Mouse (Mus musculus) lung, embryonic 15.5 days (tissue): ENCODE measurements at regions not wholly inside any gene's neighbourhood (a gene's known extent, or its start where the extent isn't known, plus 50 kb on each side); places are given as distances from the start of the nearest gene placed in this dataset.
"Not testable (repeated sequence)": the region's sequence is repeated elsewhere in the genome, so short reads cannot be mapped to it uniquely, and the experiment has no call there.

ENCODE experiments used
- ATAC-seq: fragments of 200-750 bp; cut with Nextera tagmentation; 2 replicates; pipeline ENCODE4 v1.8.0; 2017; ENCODE audit warnings: moderate number of reproducible peaks, borderline replicate concordance; ENCODE audit not compliant: low FRiP score, low TSS enrichment; ENCODE audit errors: extremely low read depth
- H3K27ac ChIP-seq: fragments of 300-500 bp; sonication (generic); 2 replicates; pipeline ENCODE4 v1.5.1; 2015; ENCODE audit warnings: moderate library complexity, mild to moderate bottlenecking, inconsistent platforms
- H3K27me3 ChIP-seq: fragments of 300-500 bp; sonication (generic); 2 replicates; pipeline ENCODE4 v1.6.1; 2015; ENCODE audit warnings: inconsistent platforms
- H3K36me3 ChIP-seq: fragments of 300-500 bp; sonication (generic); 2 replicates; pipeline ENCODE4 v1.6.1; 2015; ENCODE audit warnings: inconsistent platforms
- H3K4me1 ChIP-seq: fragments of 300-500 bp; sonication (generic); 2 replicates; pipeline ENCODE4 v1.6.1; 2015; ENCODE audit warnings: inconsistent platforms
- H3K4me2 ChIP-seq: fragments of 300-500 bp; sonication (generic); 2 replicates; pipeline ENCODE4 v1.6.1; 2015; ENCODE audit warnings: inconsistent platforms, mild to moderate bottlenecking, moderate library complexity
- H3K4me3 ChIP-seq: fragments of 300-500 bp; sonication (generic); 2 replicates; pipeline ENCODE4 v1.5.1; 2015; ENCODE audit warnings: mild to moderate bottlenecking, inconsistent platforms
- H3K9ac ChIP-seq: fragments of 300-500 bp; sonication (generic); 2 replicates; pipeline ENCODE4 v1.6.1; 2015; ENCODE audit warnings: inconsistent platforms
- H3K9me3 ChIP-seq: fragments of 300-500 bp; sonication (generic); 2 replicates; pipeline ENCODE4 v1.6.1; 2016; ENCODE audit warnings: inconsistent platforms
- WGBS: fragments of 180-500 bp; shearing (Covaris S2); methylation state at CpG from one replicate; pipeline ENCODE4 v1.1.7; 2015; 5-methylcytosine and 5-hydroxymethylcytosine counted together

- no peak overlapping the region for H3K4me3 ChIP-seq
- no peaks in the 10 kb centered on the region for H3K4me1 ChIP-seq
- no peak overlapping the region for H3K27ac ChIP-seq
- no peak overlapping the region for H3K9ac ChIP-seq
- no peaks in the 10 kb centered on the region for H3K9me3 ChIP-seq
- WGBS, result 21% methylated on average over 3 of the region's 3 CpGs
- H3K27me3 ChIP-seq, result no peaks in the 10 kb centered on the region
- H3K36me3 ChIP-seq, result no peaks in the 10 kb centered on the region
- ATAC-seq, result peak; percentile 72; the same call in 1 of the 2 replicates
- H3K4me2 ChIP-seq, result no peak overlapping the region
Measured at GRCm38 (mm10) chr10:30470831-30471230, 129.7 kb downstream of the Trmt11 start.

DNA sequence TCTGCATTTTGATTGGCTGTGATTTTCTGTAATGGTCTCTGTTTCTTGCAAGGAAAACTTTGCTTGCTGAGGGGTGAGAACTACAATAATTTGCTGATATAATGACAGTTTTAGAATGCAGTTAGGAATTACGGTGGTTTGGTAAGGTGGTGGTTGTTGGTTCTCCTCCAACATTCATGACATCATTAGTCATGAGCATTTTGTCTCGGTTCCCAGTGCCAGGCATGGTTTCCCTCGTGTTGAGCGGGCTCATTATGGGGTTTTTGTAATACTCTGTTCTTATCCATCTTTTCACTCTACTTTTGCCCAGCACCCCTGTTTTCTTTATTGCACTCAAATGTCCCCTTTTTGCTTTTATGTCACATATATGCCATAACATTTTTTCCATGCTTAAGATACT lies 149.9 kb downstream of the Trmt11 start:
- Histone ChIP-seq H3K4me3 (no peak overlapping the region), H3K36me3 (no peaks in the 10 kb centered on the region), H3K9me3 (no peaks in the 10 kb centered on the region), H3K4me2 (no peak overlapping the region), H3K27me3 (no peaks in the 10 kb centered on the region), H3K9ac (no peak overlapping the region), H3K27ac (no peak overlapping the region), H3K4me1 (no peaks in the 10 kb centered on the region)
- ATAC-seq, result no peak
- WGBS, result 80% methylated on average over 4 of the region's 4 CpGs

DNA sequence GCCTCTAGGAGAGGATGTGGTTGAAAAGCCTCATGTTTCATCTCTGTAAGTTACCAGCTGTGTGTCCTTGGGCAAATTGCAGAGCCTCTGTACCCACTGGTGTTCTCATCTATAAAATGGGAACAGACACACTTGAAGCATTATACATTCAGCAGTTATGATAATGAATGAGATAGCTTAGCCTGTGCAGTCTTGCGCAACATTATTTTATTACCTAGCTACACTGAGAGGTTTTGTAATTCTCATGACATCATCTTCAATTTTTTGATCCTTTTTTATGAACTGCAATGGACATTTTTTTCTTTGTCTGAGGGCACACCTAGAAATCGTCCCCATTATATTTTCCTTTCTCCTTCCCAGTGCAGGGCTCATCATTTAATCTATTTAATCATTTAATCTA lies 153.5 kb downstream of the Trmt11 start:
- Histone ChIP-seq H3K4me1 (no peaks in the 10 kb centered on the region), H3K36me3 (no peaks in the 10 kb centered on the region), H3K4me3 (no peak overlapping the region), H3K27me3 (no peaks in the 10 kb centered on the region), H3K9ac (no peak overlapping the region), H3K9me3 (no peaks in the 10 kb centered on the region), H3K27ac (no peak overlapping the region), H3K4me2 (no peak overlapping the region)
- ATAC-seq, result no peak
- 81% methylated on average over 2 of the region's 2 CpGs for WGBS

GRCm38 (mm10) chr10:30446572-30446971 lies 154.0 kb downstream of the Trmt11 start:
- WGBS, result 65% methylated on average over 1 of the region's 1 CpGs
- Histone ChIP-seq H3K9me3 (no peaks in the 10 kb centered on the region), H3K4me2 (no peak overlapping the region), H3K27me3 (no peaks in the 10 kb centered on the region), H3K27ac (no peak overlapping the region), H3K4me3 (no peak overlapping the region), H3K9ac (no peak overlapping the region), H3K36me3 (no peaks in the 10 kb centered on the region), H3K4me1 (no peaks in the 10 kb centered on the region)
- no peak for ATAC-seq

- Histone ChIP-seq H3K36me3 (no peaks in the 10 kb centered on the region), H3K27me3 (no peaks in the 10 kb centered on the region), H3K4me3 (no peak overlapping the region), H3K9ac (no peak overlapping the region), H3K27ac (no peak overlapping the region), H3K4me1 (no peaks in the 10 kb centered on the region), H3K9me3 (no peaks in the 10 kb centered on the region), H3K4me2 (no peak overlapping the region)
- WGBS, result 50% methylated on average over 2 of the region's 2 CpGs
- ATAC-seq, result no peak
Measured at GRCm38 (mm10) chr10:30439802-30440201, 160.7 kb downstream of the Trmt11 start.

- Histone ChIP-seq H3K9me3 (no peaks in the 10 kb centered on the region), H3K36me3 (no peaks in the 10 kb centered on the region), H3K4me1 (no peaks in the 10 kb centered on the region), H3K4me2 (no peak overlapping the region), H3K27ac (no peak overlapping the region), H3K27me3 (no peaks in the 10 kb centered on the region), H3K9ac (no peak overlapping the region), H3K4me3 (no peak overlapping the region)
- ATAC-seq, result peak; percentile 70; the same call in 1 of the 2 replicates
- WGBS, result 32% methylated on average over 4 of the region's 4 CpGs
Measured at GRCm38 (mm10) chr10:30426420-30426923, 174.1 kb downstream of the Trmt11 start.

DNA sequence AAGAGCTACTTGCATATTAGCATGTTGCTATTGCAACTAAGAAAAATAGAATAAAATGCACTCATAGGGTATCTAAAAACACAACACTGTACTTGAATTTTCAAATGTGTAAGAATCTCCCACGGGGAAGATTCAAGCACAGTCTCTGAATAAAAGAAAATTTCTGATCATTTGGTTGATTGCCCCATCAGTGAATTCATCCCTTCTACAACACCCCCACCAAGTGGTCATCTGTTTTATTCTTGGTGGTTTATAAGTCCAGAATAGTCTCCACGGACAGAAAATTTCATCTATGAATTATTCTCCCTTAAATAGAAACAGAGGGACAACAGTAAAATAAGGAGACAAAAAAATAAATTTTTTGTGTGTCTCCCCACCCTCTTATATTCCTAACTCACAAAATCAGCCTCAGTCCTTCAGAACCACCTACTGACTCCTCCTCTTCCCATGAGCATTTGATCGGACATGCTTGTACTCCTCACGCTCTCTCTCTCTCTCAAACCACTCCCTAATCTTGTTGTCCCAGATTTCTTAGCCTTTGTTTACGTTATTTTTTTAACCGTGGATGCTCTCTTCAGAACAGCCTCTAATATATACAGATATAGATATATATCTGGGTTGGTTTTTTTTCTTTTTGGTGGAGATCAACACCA lies 181.0 kb downstream of the Trmt11 start:
- H3K4me2 ChIP-seq, result no peak overlapping the region
- peaks cover 3% of the 10 kb centered on the region; the same call in 1 of the 2 replicates for H3K27me3 ChIP-seq
- no peak overlapping the region for H3K27ac ChIP-seq
- ATAC-seq, result no peak
- no peaks in the 10 kb centered on the region for H3K9me3 ChIP-seq
- H3K4me3 ChIP-seq, result no peak overlapping the region
- H3K4me1 ChIP-seq, result no peaks in the 10 kb centered on the region
- no peaks in the 10 kb centered on the region for H3K36me3 ChIP-seq
- 26% methylated on average over 6 of the region's 6 CpGs for WGBS
- H3K9ac ChIP-seq, result no peak overlapping the region

- no peaks in the 10 kb centered on the region for H3K4me1 ChIP-seq
- no peak overlapping the region for H3K27ac ChIP-seq
- no peak overlapping the region for H3K4me3 ChIP-seq
- H3K4me2 ChIP-seq, result no peak overlapping the region
- no peaks in the 10 kb centered on the region for H3K9me3 ChIP-seq
- H3K27me3 ChIP-seq, result peaks cover 3% of the 10 kb centered on the region; the same call in 1 of the 2 replicates
- no peaks in the 10 kb centered on the region for H3K36me3 ChIP-seq
- WGBS, result 47% methylated on average over 3 of the region's 3 CpGs
- ATAC-seq, result no peak
- H3K9ac ChIP-seq, result no peak overlapping the region
Measured at GRCm38 (mm10) chr10:30416314-30416713, 184.2 kb downstream of the Trmt11 start.

DNA sequence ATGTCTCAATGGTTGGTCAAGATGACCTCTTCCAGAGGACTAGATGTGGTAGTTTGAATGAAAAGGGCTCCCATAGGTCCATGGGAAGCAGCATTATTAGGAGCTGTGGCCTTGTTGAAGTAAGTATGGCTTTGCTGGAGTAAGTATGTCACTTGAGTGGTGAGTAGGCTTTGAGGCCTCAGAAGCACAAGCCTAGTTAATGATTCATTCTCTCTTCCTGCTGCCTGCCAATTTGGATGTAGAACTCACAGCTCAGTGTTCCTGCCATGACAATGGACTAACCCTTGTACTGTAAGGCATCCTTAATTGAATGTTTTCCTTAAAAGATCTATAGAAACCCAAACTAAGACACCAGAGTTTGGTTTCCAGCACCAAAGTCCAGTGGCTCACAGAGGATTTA lies 188.8 kb downstream of the Trmt11 start:
- H3K9ac ChIP-seq, result no peak overlapping the region
- no peaks in the 10 kb centered on the region for H3K9me3 ChIP-seq
- no peak for ATAC-seq
- H3K27me3 ChIP-seq, result no peaks in the 10 kb centered on the region
- no peak overlapping the region for H3K4me2 ChIP-seq
- no peak overlapping the region for H3K27ac ChIP-seq
- no peak overlapping the region for H3K4me3 ChIP-seq
- no peaks in the 10 kb centered on the region for H3K36me3 ChIP-seq
- no peaks in the 10 kb centered on the region for H3K4me1 ChIP-seq

DNA sequence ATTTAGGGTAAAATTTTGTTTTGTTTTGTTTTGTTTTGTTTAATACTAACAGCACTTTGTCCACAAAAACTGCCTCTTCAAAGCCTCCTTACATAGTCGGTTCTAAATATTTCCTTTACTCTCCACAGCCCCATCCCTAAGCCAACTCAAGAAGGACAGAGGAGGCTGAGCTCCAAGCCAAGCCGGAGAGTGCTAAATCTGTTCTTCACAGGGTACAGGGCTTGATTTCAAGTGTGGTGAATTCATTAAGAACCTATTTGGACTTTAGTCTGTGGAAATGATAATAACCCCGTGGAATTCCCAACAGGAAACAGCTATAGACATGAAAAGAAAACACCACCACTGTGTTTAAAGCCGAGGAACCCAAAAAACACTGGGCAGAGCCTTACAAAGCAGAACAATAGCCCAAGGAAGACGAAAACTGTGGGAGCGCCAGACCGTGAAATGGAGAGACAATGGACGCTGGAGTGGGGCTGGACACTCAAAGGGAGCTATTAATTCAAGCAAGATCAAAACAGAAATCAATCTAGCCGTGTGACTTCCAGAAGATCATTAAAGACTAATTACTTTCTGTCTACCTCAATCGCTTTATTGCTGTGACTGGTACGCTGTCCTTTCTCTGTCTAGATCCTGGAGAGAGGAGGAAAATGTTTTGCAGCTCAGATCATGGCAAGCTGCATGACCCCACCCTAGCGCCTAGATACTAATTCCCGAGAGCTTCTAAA lies 194.7 kb downstream of the Trmt11 start:
- Histone ChIP-seq H3K4me3 (no peak overlapping the region), H3K27ac (no peak overlapping the region), H3K27me3 (no peaks in the 10 kb centered on the region), H3K9ac (no peak overlapping the region), H3K36me3 (no peaks in the 10 kb centered on the region), H3K9me3 (no peaks in the 10 kb centered on the region), H3K4me2 (no peak overlapping the region), H3K4me1 (no peaks in the 10 kb centered on the region)
- WGBS, result 64% methylated on average over 13 of the region's 13 CpGs
- ATAC-seq, result no peak

GRCm38 (mm10) chr10:30370542-30370941 lies 170.2 kb upstream of the Cenpw start:
- Histone ChIP-seq H3K4me3 (no peak overlapping the region), H3K4me2 (no peak overlapping the region), H3K36me3 (no peaks in the 10 kb centered on the region), H3K27ac (no peak overlapping the region), H3K27me3 (no peaks in the 10 kb centered on the region), H3K9ac (no peak overlapping the region), H3K4me1 (no peaks in the 10 kb centered on the region), H3K9me3 (no peaks in the 10 kb centered on the region)
- no peak for ATAC-seq
- 29% methylated on average over 1 of the region's 1 CpGs for WGBS

- not testable (repeated sequence) for H3K4me3 ChIP-seq, H3K27ac ChIP-seq, ATAC-seq, H3K9ac ChIP-seq, H3K9me3 ChIP-seq, H3K4me1 ChIP-seq, H3K36me3 ChIP-seq, H3K4me2 ChIP-seq, H3K27me3 ChIP-seq
Measured at GRCm38 (mm10) chr10:30360811-30361210, 160.5 kb upstream of the Cenpw start.
